Mouse (Mus musculus): ENCODE results near the gene Misp.

DNA sequence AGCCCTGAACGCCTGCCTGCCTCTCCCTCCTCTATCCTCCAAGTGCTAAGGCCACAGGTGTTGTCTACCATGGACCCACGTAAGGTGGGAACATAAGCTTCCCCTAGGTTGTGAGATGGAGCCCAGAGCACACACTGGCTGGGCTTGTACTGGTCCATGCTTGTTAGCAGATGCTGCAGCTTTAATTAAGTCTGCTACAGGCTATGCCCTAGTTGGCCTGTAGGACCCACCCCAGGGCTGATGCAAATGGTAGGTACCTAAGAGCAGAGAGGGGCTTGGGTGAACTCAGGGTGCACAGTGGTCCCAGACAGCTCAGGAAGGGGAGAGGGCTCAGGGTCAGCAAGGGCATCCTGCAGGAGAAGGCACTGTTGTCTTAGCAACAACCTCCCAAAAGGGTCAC, 31.2 kb upstream of the Misp start:
- TF ChIP-seq HCFC1 (IDR thresholded peaks at IDR 0.05; ENCODE audit: low read depth, low read length) (no peak), NRF1 (IDR thresholded peaks at IDR 0.05; ENCODE audit: low read depth, low read length) (no peak), ZMIZ1 (IDR thresholded peaks at IDR 0.05; ENCODE audit: low read depth, low read length) (no peak), USF1 (IDR thresholded peaks at IDR 0.05; ENCODE audit: low read depth, low read length) (no peak)

All from CH12.LX (cell line).